Mouse (Mus musculus) right cerebral cortex, adult 2 months (tissue): ENCODE measurements around the gene Gstp3.
A peak's percentile ranks its signal among the peaks of the same experiment; 100 is the strongest.
"Not testable (repeated sequence)": the region's sequence is repeated elsewhere in the genome, so short reads cannot be mapped to it uniquely, and the experiment has no call there.

ENCODE experiments used
- DNase-seq, 2 experiments: peaks; one replicate each; pipeline ENCODE4 v3.0.0; 2021 to 2022; ENCODE audit warnings: low spot score in 2 of 2

Gstp3 gene

DNA sequence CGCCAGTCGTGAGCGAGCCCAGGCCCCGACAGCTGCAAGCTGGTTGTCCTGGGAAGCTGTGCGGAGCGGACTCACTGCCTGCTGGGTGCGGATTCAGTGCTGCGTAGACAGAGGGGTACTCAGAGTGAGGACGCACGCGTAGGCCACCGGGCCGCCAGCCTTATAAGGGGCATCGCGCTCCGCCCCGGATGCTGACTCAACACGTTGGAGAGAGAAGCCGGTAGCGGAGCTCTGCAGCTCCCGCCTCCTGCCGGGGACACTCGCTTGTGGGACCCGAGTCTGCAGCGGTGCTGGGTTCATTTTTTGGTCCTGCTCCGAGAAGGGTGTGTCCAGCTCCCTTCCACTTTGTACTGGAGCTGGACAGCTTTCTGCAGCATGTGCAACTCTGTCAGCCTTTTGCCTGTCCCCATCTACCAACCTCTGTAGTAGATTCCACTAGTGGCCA is 21.6 kb downstream of the Gstp3 start, which contains the start of gene Gstp1:
TSS of gene Gstp1 (minus strand) at position 198 of the 445 bp plus-strand sequence.
- peak; percentile 87 to 89 for DNase-seq

DNA sequence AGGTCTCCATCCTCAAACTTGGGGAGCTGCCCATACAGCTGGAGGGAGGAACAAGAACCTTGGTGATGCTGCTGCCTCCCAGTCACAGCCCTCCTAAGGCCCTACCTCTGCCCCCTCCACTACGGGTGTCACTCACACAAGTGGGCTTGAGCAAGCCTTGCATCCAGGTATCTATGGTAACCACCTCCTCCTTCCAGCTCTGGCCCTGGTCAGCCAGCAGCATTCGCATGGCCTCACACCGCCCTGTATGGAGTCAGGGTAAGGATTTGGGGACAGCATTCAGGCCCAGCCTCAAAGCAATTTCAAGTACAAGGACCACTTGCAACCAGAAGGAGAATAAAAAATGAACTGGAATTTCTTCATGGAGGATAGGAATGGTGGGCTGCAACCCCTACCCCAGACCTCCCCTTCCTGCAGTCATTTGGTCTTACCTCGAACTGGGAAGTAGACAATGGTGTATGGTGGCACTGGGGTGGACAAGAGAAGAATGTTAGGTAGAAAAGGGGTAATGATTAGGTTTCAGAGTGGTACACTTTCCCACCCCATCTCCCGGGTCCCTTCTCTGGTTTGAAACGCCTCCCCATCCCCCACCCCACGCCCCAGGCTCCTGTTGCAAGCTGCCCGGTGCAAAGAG is 22.1 kb downstream of the Gstp3 start:
- DNase-seq = not testable (repeated sequence)

DNA sequence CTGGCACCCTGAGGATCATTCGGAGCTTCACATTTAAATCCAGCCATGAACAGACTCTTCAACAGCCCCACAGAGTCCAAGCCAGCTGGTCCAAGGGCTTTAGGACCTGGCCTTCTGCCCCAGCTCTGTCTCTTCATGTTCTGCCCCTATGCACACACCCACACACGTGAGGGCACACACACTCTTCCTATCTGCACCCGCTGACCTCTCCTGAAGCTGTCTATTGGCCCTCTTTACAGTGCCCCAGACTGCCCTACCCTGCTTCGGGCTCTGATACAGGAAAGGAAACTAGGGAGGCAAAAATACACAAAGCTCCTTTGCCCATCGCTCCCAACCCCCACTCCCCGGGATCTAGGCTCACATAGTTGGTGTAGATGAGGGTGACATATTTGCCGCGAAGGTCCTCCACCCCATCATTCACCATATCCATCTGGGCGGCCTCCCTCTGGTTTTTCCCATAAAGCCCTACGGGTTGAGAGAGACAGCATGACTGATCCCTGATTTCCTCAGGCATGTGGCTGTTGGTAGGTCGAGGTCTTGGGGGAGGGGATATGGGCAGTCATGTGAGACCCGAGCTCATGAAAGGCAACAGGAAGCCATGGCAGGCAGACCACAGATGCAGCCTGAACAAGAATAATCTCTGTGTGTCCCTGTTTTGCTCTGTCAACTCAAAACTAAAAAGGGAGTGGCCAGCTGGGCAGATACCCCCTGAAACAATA is 22.9 kb downstream of the Gstp3 start:
- no peak for DNase-seq

DNA sequence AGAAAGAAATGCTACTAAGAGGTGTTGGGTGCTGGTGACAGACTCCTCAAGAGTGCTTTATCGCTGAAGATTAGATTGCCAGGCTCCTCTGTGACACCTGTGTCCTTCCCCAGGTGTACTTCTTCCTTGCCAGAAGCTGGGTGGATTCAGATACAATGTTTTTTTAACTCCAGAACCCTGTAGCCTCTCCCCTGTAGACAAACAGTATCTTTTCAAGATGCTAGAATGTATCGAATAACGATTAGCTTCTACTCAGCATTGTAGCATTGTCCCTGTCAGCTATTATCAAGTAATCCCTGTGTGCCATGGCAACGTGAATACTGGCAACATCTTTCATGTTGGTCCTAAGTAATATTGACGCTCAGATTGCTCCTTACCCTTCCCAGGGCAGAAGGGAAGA is 25.6 kb downstream of the Gstp3 start:
- no peak for DNase-seq

DNA sequence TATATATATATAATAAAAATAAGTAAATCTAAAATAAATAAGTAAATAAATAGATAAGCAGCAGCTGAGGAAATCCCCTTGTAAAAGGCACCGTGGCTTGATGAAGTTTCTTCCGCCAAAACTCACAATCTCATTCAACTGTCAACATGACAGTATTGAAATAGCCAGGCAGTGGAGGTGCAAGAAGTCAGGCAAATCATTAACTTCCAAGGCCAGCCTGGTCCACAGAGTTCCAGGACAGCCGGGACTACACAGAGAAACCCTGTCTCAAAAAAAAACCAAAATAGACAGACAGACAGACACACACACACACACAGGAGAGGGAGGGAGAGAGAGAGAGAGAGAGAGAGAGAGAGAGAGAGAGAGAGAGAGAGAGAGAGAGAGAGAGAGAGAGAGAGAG is 26.1 kb downstream of the Gstp3 start:
- no peak for DNase-seq

DNA sequence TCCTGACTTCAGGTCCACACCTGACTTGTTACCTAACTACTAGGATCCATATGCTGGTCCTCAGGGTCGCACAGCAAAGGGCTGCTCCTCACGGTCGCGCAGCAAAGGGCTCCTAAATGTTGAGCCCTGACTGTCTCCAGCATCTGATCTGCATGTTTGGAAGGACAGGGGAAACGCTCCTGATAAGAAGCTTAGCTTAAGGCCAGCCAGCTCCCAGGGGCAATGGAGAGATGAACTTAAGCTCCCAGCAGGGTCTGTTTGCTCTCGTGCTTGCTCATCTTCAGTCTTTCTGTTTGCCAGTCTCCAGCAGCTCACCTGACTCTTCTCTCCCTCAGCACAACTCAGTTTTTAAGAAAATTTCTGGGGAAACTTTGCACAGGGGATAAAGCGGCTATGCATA is 26.7 kb downstream of the Gstp3 start:
- DNase-seq = no peak

DNA sequence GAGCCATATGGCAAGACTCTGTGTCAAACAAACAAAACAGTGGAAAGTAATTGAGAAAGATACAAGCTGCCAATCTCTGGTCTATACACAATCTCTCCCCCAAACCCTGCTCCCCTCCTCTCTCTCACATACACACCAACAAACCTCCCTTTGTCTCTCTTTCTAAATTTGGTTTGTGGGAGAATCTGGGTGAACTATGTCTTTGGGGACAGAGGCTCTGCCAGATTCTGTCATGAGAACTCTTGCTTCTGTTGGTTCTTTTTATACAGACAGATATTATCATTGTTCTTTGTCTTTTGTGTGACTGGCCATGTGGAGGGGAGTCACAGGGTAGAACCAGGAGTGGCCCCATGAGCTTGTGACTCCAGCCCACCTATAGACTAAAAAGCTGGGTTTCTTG is 31.8 kb downstream of the Gstp3 start:
- no peak for DNase-seq

DNA sequence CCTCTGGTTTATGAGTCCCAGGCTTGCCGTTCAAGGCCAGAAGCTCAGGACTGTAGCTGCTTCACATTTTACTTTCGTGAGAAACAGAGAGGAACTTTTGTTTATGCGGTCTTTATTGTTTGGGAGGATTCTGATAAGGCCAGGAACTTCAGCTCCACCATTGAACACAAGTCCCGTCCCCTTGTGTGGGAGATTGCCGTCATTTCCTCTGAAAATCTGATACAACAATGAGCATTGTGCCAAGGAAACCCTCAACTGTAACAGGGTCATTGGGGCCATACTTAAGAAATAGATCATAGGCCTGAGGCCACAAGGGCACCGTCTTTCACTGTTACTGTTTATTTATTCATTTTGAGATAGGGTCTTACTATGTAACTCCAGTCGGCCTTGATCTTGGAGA is 36.2 kb downstream of the Gstp3 start:
- no peak for DNase-seq

DNA sequence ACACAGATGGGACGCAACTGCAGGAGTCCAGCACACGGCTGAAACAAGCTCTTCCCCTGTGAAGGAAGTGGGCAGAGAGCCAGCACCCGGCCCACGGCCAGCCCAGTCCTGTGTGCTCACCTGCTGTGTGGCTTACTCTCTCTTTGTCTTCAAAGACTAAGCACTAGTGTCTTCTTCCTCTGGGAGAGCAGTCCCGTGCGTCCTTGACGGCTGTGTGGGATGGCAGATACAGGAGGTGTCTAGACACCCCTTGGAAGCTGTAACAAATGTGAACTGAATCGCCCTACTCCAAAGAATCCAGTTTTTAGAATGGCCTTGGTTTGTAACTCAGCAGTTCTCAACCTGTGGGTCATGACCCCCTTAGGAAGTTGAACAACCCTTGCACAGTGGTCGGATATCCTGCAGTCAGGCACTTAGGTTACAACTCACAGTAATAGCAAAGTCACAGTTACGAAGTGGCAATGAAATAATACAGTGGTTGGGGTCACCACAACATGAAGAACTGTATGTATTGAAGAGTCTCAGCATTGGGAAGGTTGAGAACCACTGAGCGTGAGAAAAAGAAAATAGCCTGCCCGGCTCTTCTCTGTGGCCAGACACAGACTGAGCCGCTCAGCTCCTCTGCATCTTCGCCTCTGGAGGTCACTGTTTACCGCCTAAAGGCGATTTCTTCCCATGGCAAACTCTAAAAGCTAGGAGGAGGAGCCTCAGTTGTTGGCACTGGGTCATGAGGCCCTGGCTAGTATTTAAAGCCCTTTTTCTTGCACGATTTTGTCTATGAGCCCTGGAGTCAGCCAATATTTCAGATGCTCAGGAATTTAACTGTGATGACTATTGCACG is 40.4 kb downstream of the Gstp3 start:
- peak; percentile 78 to 81 for DNase-seq

DNA sequence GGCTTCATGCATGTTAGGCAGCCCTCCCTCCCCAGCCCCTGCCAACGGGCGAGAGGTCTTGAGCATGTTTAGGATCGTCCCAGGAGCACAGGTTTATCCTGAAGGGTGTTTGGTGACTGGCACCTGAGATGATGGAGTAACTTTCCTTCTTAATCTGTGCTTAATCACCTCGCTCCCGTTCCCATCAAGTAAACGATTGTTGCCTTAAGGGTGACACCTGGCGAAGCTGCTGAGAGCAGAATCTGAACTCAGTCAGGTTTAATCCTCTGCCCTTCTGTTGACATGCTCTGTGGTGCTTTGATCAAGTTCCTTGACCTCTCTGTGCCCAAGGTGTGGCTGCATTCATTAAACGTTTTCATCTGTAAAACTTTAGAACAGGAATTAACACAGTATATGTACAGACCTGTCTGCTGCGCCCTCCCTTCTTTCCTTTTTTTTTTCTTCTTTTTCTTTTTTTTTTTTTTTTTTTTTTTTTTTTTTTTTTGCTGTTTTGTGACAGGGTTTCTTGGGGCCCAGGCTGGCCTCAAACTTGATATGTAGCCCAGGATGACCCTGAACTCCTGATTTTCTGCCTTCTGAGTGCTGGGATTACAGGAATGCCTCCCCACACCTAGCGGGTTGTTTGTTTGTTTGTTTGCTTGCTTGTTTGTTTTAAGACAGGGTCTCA is 41.3 kb downstream of the Gstp3 start:
- no peak for DNase-seq

DNA sequence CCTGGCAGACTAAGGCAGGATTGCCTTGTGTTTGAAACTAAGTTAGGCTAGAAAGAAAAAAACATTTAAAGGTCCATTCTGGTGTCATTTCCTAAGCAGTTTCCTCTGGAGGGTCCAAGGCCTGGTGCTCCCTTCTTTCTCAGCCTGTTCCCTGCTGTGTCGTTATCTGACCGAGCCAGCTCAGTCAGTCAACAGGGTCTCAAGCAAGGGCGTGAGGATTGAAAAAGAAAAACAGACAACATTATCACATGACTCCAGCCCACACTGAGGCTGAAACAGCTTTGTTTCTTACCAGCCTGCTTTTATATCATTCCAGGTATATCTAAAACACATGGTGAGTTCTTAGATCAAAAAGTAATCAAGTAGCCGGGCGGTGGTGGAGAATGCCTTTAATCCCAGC is 43.7 kb downstream of the Gstp3 start:
- no peak for DNase-seq

DNA sequence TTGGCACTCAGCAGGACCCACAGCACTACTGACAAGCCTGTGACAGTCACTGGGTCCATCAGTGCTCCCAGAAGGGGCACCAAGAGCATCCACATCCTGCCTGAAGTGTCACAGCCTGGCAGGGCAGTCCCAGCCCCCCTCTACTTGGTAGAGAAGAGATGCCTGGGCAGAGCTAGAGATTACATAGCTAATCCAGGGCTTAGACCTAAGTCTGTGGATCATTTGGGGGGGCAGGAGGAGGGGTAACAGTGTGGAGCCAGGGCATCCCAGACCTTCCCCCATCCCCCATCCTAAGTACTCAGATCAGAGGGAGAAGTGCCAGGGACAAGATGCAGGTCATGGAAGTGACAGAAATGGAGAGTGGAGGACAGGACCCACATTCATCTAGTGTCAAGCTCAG is 44.6 kb downstream of the Gstp3 start:
- no peak for DNase-seq

DNA sequence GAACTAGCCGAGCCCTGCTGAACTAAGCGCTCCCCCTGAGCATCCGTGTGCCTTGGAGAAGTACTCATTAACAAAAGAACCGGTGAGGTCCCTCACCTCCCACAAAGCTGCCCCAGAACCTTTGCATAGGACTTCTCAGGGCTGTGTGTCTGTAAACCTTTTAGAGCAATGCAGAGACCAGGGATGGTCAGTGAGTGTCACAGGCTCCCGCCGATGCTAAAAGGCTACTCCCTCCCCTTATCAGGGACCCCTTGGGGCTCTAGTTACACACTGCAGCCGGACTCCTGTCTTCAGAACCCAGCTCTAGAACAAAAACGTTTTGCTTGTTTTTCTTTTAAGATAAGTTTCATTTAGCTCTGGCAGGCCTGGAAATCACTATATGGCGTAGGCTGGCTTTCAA is 46.3 kb downstream of the Gstp3 start:
- DNase-seq = no peak

DNA sequence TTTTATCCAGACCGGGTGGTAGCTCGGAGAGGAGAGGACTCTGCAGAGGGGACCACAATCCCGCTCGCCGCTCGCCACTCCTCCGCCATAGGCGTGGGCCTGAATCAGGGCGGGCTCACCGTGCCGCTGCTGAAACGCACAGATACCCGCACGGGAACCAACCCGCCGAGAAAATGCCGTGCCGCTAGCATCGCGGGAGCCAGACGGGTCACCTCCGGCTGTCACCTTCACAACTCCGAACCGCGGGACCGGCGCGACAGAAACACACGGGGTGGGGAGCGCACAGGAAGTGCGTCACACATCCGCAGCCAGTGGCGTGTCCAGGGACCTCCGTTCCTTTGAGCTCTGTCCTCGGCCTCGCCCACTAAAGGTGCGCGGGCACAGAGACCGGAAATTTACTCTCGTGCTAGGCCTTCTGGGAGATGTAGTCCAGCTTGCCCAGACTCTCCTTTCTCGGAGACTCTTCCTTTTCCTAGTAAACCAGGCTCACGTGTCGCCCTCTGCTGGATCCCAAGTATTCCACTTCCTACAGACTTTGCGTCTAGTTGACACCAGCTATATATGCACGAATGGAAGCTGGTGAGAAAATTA is 46.8 kb downstream of the Gstp3 start, which contains the start of gene Ndufv1:
TSS of gene Ndufv1 (minus strand) at position 375 of the 591 bp plus-strand sequence.
- peak; percentile 98 to 99 for DNase-seq

DNA sequence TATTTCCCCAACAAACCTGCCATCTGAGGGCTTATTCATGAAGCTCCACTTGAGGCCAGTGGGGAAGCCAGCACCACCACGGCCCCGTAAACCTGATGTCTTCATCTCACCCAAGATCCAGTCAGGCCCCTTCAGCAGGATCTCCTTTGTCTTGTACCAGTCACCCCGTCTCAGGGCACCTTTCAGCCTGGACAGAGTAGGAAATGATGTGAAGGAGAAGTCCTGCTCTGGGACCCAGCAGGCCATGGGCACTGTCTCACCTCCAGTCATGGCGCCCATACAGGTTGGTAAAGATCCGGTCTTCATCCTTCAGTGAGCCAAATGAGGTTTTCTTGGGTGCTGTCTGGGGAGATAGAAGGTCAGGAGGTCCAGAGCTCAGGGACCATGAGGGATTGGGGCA is 48.3 kb downstream of the Gstp3 start:
- DNase-seq = no peak
